Mouse (Mus musculus): ENCODE results near the gene Kif5a. TPM values are rescaled to one million over a fixed set of nuclear protein-coding genes. Genes with fewer than 3 reads are reported as not detected.

The Kif5a gene
- polyA plus RNA-seq, 1 experiment from 2014 or later = 6.7 TPM

GRCm38 (mm10) chr10:127274261-127275022 is 11.3 kb upstream of the Kif5a start:
- Histone ChIP-seq H3K27me3 (no peaks in the 10 kb centered on the region), H3K36me3 (peaks cover 97% of the 10 kb centered on the region), H3K4me2 (no peak overlapping the region), H3K9me3 (no peaks in the 10 kb centered on the region), H3K4me3 (no peak overlapping the region), H3K9ac (no peak overlapping the region), H3K27ac (no peak overlapping the region), H3K4me1 (no peaks in the 10 kb centered on the region; the same call in 1 of the 2 replicates)
- ATAC-seq (ENCODE audit: insufficient number of reproducible peaks, insufficient read depth, low FRiP score, low TSS enrichment, low read depth) = no peak
- 91% methylated on average over 11 of the region's 11 CpGs for WGBS

- Histone ChIP-seq H3K36me3 (peaks cover 91% of the 10 kb centered on the region), H3K4me3 (no peak overlapping the region), H3K27ac (no peak overlapping the region), H3K9me3 (no peaks in the 10 kb centered on the region), H3K4me1 (peaks cover 16% of the 10 kb centered on the region), H3K4me2 (no peak overlapping the region), H3K27me3 (no peaks in the 10 kb centered on the region), H3K9ac (no peak overlapping the region)
- WGBS = 88% methylated on average over 5 of the region's 5 CpGs
- no peak for ATAC-seq (ENCODE audit: insufficient number of reproducible peaks, insufficient read depth, low FRiP score, low TSS enrichment, low read depth)
Measured at GRCm38 (mm10) chr10:127272371-127272770, 9.2 kb upstream of the Kif5a start.

DNA sequence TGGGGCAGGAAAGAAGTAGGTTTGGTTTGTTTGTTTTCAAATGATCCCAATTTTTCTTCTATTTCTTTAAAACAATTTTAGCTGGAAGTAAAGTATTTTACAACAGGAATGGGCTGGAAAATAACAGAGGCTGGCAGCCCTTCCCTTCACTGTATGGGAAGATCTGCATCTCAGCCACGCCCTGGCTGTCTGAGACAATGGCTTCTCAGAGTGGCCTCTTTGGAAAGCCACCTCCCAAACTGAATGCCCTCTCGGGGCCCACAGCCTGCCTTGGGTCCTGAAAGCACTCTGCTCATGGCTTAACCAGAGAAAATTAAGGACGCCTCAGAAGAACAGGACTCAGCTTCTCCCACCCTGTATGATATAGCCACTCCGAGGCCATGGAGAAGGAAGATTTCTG is 6.7 kb upstream of the Kif5a start:
- peaks cover 23% of the 10 kb centered on the region for H3K4me1 ChIP-seq
- H3K36me3 ChIP-seq = peaks cover 66% of the 10 kb centered on the region
- no peak for ATAC-seq (ENCODE audit: insufficient number of reproducible peaks, insufficient read depth, low FRiP score, low TSS enrichment, low read depth)
- no peak overlapping the region for H3K4me2 ChIP-seq
- no peak overlapping the region for H3K9ac ChIP-seq
- H3K4me3 ChIP-seq = no peak overlapping the region
- H3K27me3 ChIP-seq = no peaks in the 10 kb centered on the region
- no peaks in the 10 kb centered on the region for H3K9me3 ChIP-seq
- 71% methylated on average over 4 of the region's 4 CpGs for WGBS
- no peak overlapping the region for H3K27ac ChIP-seq

GRCm38 (mm10) chr10:127269036-127269435 is 5.9 kb upstream of the Kif5a start:
- ATAC-seq (ENCODE audit: insufficient number of reproducible peaks, insufficient read depth, low FRiP score, low TSS enrichment, low read depth) = no peak
- Histone ChIP-seq H3K27ac (no peak overlapping the region), H3K27me3 (peaks cover 7% of the 10 kb centered on the region), H3K9ac (peak overlapping the region; percentile 46; the same call in 1 of the 2 replicates), H3K9me3 (no peaks in the 10 kb centered on the region), H3K4me2 (no peak overlapping the region), H3K36me3 (peaks cover 57% of the 10 kb centered on the region), H3K4me3 (no peak overlapping the region), H3K4me1 (peaks cover 23% of the 10 kb centered on the region)
- WGBS = 77% methylated on average over 12 of the region's 12 CpGs

DNA sequence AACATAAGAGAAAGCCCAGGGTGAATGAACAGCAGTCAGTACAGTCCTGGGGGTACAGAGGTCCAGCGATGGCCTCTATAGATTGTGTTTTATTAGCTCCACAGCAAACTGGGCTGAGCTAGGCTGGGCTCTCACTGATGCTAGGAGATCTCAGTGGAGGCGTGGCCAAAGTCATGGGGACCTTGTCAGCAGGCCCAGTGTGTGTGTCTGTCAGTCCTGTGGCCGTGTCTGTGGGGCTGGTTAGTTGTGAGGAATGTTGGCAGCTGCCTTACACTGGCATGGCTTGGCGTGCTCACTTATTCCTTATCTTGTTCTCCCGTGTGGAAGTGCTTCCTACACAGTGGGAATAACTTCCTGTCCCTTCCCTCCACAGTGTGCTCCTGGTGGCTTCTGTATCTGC is 5.3 kb upstream of the Kif5a start:
- peaks cover 23% of the 10 kb centered on the region for H3K4me1 ChIP-seq
- H3K36me3 ChIP-seq = peaks cover 51% of the 10 kb centered on the region
- peak overlapping the region; percentile 46 for H3K9ac ChIP-seq
- no peak overlapping the region for H3K4me3 ChIP-seq
- peaks cover 12% of the 10 kb centered on the region for H3K27me3 ChIP-seq
- H3K27ac ChIP-seq = no peak overlapping the region
- H3K9me3 ChIP-seq = no peaks in the 10 kb centered on the region
- H3K4me2 ChIP-seq = no peak overlapping the region
- WGBS = 90% methylated on average over 5 of the region's 5 CpGs
- no peak for ATAC-seq (ENCODE audit: insufficient number of reproducible peaks, insufficient read depth, low FRiP score, low TSS enrichment, low read depth)

DNA sequence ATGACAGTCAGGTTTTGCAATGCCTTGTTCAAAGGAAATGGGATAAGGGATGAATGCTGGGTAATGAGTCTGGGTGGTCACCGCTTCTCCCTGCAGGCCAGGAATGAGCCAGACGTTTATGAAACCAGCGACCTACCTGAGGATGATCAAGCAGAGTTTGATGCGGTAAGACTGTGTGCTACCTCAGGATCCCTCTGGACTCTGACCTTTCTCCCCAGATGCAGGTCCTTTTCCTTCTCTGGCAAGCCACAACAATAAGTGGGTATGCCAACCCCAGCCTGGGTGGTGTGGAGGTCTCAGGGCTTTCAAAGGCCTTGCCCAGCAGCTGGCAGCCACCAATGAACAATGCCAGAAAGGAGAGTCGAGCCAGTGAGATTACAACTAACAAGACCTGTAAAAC is 4.2 kb upstream of the Kif5a start:
- WGBS = 74% methylated on average over 5 of the region's 5 CpGs
- Histone ChIP-seq H3K27me3 (peaks cover 22% of the 10 kb centered on the region), H3K27ac (no peak overlapping the region)

GRCm38 (mm10) chr10:127266112-127267091 is 3.3 kb upstream of the Kif5a start, which contains the start of gene Dctn2:
Dctn2 (plus strand) TSS chr10:127266368.
- under 1% methylated on average over 70 of the region's 70 CpGs for WGBS
- Histone ChIP-seq H3K27me3 (peaks cover 30% of the 10 kb centered on the region), H3K4me3 (peak within 1 kb of the TSS; percentile 98), H3K9me3 (no peaks in the 10 kb centered on the region), H3K4me2 (peak within 1 kb of the TSS; percentile 93), H3K27ac (peak within 1 kb of the TSS; percentile 82), H3K36me3 (peaks cover 31% of the 10 kb centered on the region), H3K4me1 (peaks cover 34% of the 10 kb centered on the region), H3K9ac (peak within 1 kb of the TSS; percentile 100)
- peak; percentile 97 for ATAC-seq (ENCODE audit: insufficient number of reproducible peaks, insufficient read depth, low FRiP score, low TSS enrichment, low read depth)

More for the DNA sequence above, 4.2 kb upstream of the Kif5a start:
- peaks cover 40% of the 10 kb centered on the region for H3K36me3 ChIP-seq
- H3K9me3 ChIP-seq = no peaks in the 10 kb centered on the region
- peak overlapping the region; percentile 98 for H3K4me3 ChIP-seq
- H3K4me1 ChIP-seq = peaks cover 29% of the 10 kb centered on the region
- ATAC-seq (ENCODE audit: insufficient number of reproducible peaks, insufficient read depth, low FRiP score, low TSS enrichment, low read depth) = no peak
- peak overlapping the region; percentile 100 for H3K9ac ChIP-seq
- H3K4me2 ChIP-seq = peak overlapping the region; percentile 93

- Histone ChIP-seq H3K27me3 (peaks cover 34% of the 10 kb centered on the region), H3K36me3 (peaks cover 24% of the 10 kb centered on the region), H3K27ac (0 out of 2 replicates have a peak overlapping the region, but pooled peaks have one; percentile 82), H3K4me2 (peak overlapping the region; percentile 93), H3K4me1 (peaks cover 34% of the 10 kb centered on the region), H3K9ac (no peak overlapping the region), H3K4me3 (peak overlapping the region; percentile 98), H3K9me3 (no peaks in the 10 kb centered on the region)
- WGBS = 29% methylated on average over 4 of the region's 4 CpGs
- no peak for ATAC-seq (ENCODE audit: insufficient number of reproducible peaks, insufficient read depth, low FRiP score, low TSS enrichment, low read depth)
Measured at GRCm38 (mm10) chr10:127265727-127266111, 2.6 kb upstream of the Kif5a start.

GRCm38 (mm10) chr10:127264971-127265370 is 1.8 kb upstream of the Kif5a start:
- Histone ChIP-seq H3K9ac (no peak overlapping the region), H3K4me3 (no peak overlapping the region), H3K9me3 (no peaks in the 10 kb centered on the region), H3K4me2 (no peak overlapping the region), H3K36me3 (peaks cover 17% of the 10 kb centered on the region), H3K4me1 (peaks cover 34% of the 10 kb centered on the region), H3K27ac (no peak overlapping the region), H3K27me3 (peaks cover 34% of the 10 kb centered on the region)
- WGBS = 66% methylated on average over 4 of the region's 4 CpGs
- no peak for ATAC-seq (ENCODE audit: insufficient number of reproducible peaks, insufficient read depth, low FRiP score, low TSS enrichment, low read depth)

DNA sequence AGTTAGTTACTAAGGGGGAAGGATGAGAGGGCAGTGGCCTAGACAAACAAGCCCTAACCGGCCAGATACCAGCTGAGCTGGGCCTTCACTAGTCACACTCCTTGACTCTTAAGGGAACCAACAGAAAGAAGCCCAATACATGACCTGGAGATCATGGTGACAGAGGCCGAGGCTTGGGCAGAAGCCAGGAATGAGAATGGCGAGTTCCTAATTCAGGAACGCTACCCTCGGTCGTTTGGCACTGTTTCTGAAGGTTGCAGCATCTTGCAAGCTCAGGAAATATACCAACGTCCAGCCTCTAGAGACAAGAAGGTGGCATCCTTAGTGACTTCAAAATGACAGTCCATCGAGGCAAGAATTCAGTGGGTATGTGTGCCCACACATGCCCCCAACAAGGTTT is 1.2 kb upstream of the Kif5a start:
- peaks cover 34% of the 10 kb centered on the region for H3K4me1 ChIP-seq
- no peak overlapping the region for H3K9ac ChIP-seq
- H3K9me3 ChIP-seq = no peaks in the 10 kb centered on the region
- peaks cover 14% of the 10 kb centered on the region for H3K36me3 ChIP-seq
- no peak overlapping the region for H3K4me3 ChIP-seq
- H3K27ac ChIP-seq = no peak overlapping the region
- ATAC-seq (ENCODE audit: insufficient number of reproducible peaks, insufficient read depth, low FRiP score, low TSS enrichment, low read depth) = no peak
- peaks cover 34% of the 10 kb centered on the region for H3K27me3 ChIP-seq
- 72% methylated on average over 8 of the region's 8 CpGs for WGBS
- H3K4me2 ChIP-seq = no peak overlapping the region

DNA sequence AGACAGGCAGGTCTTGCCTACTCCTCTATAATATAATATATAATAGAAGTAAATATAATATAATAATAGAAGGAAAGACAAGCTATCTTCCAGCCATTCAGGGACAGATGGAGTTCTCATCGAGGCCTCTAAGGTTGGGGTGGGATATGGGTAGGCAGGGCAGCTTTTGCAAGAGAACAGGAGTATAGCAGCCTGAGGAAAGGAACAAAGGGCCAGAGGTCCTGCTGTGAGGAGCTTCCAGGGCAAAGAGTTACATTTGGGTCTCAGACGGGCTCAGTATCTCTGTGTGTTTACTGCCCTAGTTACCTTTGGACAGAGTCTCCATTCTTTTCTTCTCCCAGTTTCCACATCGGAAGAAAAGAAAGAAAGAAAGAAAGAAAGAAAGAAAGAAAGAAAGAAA is 483 bp upstream of the Kif5a start:
- peaks cover 9% of the 10 kb centered on the region for H3K36me3 ChIP-seq
- no peak for ATAC-seq (ENCODE audit: insufficient number of reproducible peaks, insufficient read depth, low FRiP score, low TSS enrichment, low read depth)
- no peak overlapping the region; the same call in 1 of the 2 replicates for H3K4me2 ChIP-seq
- no peak overlapping the region; the same call in 1 of the 2 replicates for H3K4me3 ChIP-seq
- no peak overlapping the region for H3K9ac ChIP-seq
- peaks cover 34% of the 10 kb centered on the region for H3K27me3 ChIP-seq
- H3K27ac ChIP-seq = no peak overlapping the region
- H3K9me3 ChIP-seq = no peaks in the 10 kb centered on the region
- peaks cover 29% of the 10 kb centered on the region for H3K4me1 ChIP-seq
- 37% methylated on average over 3 of the region's 3 CpGs for WGBS
